Mouse (Mus musculus) cortical plate, adult 2 months (tissue): ENCODE measurements around the gene Taok1. TPM values are rescaled to one million over a fixed set of nuclear protein-coding genes. Genes with fewer than 3 reads are reported as not detected.
A peak's percentile ranks its signal among the peaks of the same experiment; 100 is the strongest.

ENCODE experiments used
- H3K27ac ChIP-seq: fragments of 200-500 bp; 2 replicates; pipeline ENCODE4 v1.5.1; 2012; ENCODE audit warnings: low read length, control low read depth, inconsistent platforms; ENCODE audit not compliant: insufficient read depth
- H3K4me1 ChIP-seq: fragments of 200-500 bp; 2 replicates; pipeline ENCODE4 v1.6.1; 2011; ENCODE audit warnings: low read length; ENCODE audit not compliant: control insufficient read depth, insufficient read depth
- H3K4me3 ChIP-seq: fragments of 200-500 bp; 2 replicates; pipeline ENCODE4 v1.5.1; 2011; ENCODE audit warnings: mild to moderate bottlenecking, low read length, control low read depth; ENCODE audit not compliant: insufficient read depth
- CTCF ChIP-seq: fragments of 200-500 bp; IDR thresholded peaks from 2 replicates; pipeline ENCODE4 v1.5.1; 2011; ENCODE audit warnings: mild to moderate bottlenecking, control low read depth, low read length; ENCODE audit not compliant: insufficient read depth; ENCODE audit errors: extremely low read depth
- POLR2A ChIP-seq: fragments of 200-500 bp; IDR thresholded peaks from 2 replicates; pipeline ENCODE4 v1.6.1; 2011; ENCODE audit warnings: mild to moderate bottlenecking, low read length, control low read depth; ENCODE audit not compliant: insufficient read depth; ENCODE audit errors: extremely low read depth
- polyA plus RNA-seq: library from polyadenylated mRNA; depleted of rRNA; stranded (reverse); fragments of >200 nt; gene quantifications from 2 replicates; pipeline ENCODE4 v1.2.3, GENCODE M21; 2012; rRNA removed

Taok1 gene
- polyA plus RNA-seq, 1 experiment, result 29.9 TPM

DNA sequence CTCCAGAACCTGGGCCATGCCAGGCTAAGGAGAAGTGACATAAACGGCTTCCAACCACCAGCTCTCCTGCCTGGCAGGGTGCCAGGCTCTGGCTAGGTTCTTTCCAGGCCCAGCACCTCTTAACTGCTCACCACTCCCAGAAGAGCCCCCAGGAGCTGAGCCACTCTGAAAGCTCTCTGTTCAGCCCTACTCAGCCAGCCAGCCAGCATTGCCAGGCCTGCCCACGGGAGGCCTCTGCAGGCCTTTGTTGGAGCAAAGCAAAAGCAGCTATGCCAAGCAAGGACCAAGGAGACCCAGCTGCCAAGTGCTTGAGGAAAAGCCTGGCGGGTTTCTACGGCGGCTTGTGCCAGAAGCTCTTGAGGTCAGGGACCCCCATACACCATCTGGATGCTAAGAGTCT lies 120.8 kb downstream of the Taok1 start:
- peaks cover 23% of the 10 kb centered on the region for H3K4me1 ChIP-seq
- H3K27ac ChIP-seq, result peak overlapping the region; percentile 67
- TF ChIP-seq POLR2A (no peak), CTCF (0 out of 2 replicates have a peak, but pooled peaks have one; percentile 8)
- no peak overlapping the region; the same call in 1 of the 2 replicates for H3K4me3 ChIP-seq

DNA sequence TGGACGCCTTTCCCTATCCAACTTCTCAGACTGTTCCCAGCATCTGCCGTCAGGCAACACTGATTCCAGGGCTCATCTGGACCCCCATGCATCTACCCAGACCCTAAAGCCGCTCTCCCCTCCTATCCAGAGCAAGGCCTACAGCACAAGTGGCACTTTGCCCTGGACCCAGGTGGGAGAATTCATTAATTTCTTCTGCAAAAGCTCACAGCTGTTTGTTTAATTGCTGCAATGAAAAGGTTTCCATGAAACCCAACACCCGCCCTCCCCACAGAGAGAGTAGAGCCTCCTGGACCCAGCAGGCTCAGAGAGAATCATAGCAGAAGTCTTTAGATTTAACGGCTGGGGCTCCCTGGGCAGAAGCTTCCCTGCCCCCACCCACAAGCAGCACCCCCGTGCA lies 122.4 kb downstream of the Taok1 start:
- Histone ChIP-seq H3K4me1 (peaks cover 23% of the 10 kb centered on the region), H3K4me3 (no peak overlapping the region), H3K27ac (no peak overlapping the region)
- TF ChIP-seq POLR2A, result no peak
- TF ChIP-seq CTCF, result no peak

DNA sequence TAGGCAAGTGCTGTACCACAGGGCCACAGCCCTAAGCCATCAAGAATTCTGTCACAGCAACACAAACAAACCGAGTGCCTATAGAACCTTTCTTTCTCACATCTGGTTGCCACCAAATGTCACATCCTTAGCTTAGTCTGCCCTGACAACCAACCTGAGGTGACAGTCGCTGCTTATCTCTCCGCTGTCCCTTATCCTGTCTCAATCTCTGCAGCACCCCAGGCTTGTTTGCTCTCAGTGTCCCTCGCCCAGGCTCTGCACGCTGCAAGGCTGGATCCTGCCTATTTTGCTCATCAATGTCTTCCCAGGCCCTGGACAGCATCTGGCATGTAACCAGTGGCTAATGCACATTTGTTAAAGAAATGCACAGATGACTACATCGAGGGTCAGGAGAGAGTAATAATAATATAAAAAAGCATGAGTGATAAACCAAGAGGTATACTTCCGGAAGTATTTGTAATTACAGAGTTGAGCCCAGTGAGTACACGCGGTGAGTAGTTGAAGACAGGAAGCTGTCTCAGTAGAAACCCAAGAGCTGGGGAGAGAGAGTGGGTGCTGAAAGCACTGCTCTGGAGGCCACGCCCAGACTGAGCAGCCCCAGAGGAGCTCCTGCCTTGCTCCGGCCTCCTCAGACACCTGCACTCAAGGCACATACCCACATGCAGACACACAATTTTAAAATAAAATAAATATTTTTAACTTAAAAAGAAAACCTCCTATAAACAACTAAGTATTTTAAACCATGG lies 123.9 kb downstream of the Taok1 start:
- no peak overlapping the region for H3K4me3 ChIP-seq
- H3K27ac ChIP-seq, result 0 out of 2 replicates have a peak overlapping the region, but pooled peaks have one; percentile 8
- no peak for TF ChIP-seq CTCF
- no peak for TF ChIP-seq POLR2A
- H3K4me1 ChIP-seq, result peaks cover 23% of the 10 kb centered on the region

DNA sequence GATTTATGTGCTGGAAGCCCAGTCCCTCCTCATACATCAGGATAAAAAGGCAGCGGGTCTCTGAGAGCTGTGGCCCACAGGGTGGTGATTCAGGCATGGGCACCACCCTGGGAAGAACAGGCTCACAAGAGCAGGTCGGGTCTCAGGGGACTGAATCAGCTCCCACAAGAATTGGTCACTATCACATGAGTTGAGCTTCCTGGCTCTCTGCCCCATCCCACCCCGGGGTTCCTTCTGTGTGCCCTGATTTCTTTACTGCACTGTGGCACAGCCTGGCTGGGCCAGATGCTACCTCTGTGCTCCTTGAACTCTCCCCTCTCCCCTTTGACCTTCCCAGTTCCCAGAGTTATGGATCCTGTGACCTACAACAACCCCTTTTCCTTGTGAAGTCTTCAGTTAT lies 124.6 kb downstream of the Taok1 start:
- H3K4me1 ChIP-seq, result peaks cover 23% of the 10 kb centered on the region
- no peak overlapping the region for H3K4me3 ChIP-seq
- H3K27ac ChIP-seq, result peak overlapping the region; percentile 8; the same call in 1 of the 2 replicates
- no peak for TF ChIP-seq CTCF
- no peak for TF ChIP-seq POLR2A

Other genes with a start within 250 kb of the Taok1 start
- 154 and 169 TPM in 2 replicates for gene Coro6, start 145.4 kb downstream of the Taok1 start, polyA plus RNA-seq
- 150 and 151 TPM in 2 replicates for gene Ankrd13b, start 118.1 kb downstream of the Taok1 start, polyA plus RNA-seq
- 204 and 230 TPM in 2 replicates for gene Git1, start 114.3 kb downstream of the Taok1 start, polyA plus RNA-seq
- gene Abhd15, start 92.7 kb downstream of the Taok1 start, polyA plus RNA-seq, result 0.64 and 0.77 TPM in 2 replicates
- gene Trp53i13, start 91.8 kb downstream of the Taok1 start, polyA plus RNA-seq, result 6.8 and 7.2 TPM in 2 replicates
- gene Gm10392, start 88.6 kb downstream of the Taok1 start, polyA plus RNA-seq, result not detected in 2 replicates
- gene Nufip2, start 78.3 kb upstream of the Taok1 start, polyA plus RNA-seq, result 15.4 and 17.2 TPM in 2 replicates
- gene Cryba1, start 117.5 kb upstream of the Taok1 start, polyA plus RNA-seq, result not detected in 2 replicates
- 72.7 and 73.3 TPM in 2 replicates for gene Myo18a, start 155.4 kb upstream of the Taok1 start, polyA plus RNA-seq
- gene Gm10277, start 179.9 kb upstream of the Taok1 start, polyA plus RNA-seq, result not detected in 2 replicates